Mouse (Mus musculus) CH12.LX (cell line): ENCODE measurements around the gene Steap3. TPM values are rescaled to one million over a fixed set of nuclear protein-coding genes. Genes with fewer than 3 reads are reported as not detected.

ENCODE experiments used
- DNase-seq: peaks from one replicate; pipeline ENCODE4 v3.0.0-alpha.2; 2013; ENCODE audit errors: extremely low read depth
- H3K27ac ChIP-seq: 2 replicates; pipeline ENCODE4 v1.5.1; 2012; ENCODE audit warnings: low read depth, mild to moderate bottlenecking, control low read depth, moderate library complexity; ENCODE audit not compliant: insufficient read depth
- H3K27me3 ChIP-seq: replicated peaks from 2 replicates; pipeline ENCODE3; 2012; ENCODE audit warnings: inconsistent platforms
- H3K36me3 ChIP-seq, 2 experiments: replicated peaks in 1 of 2; 2 replicates each; pipeline versions ENCODE3 to v1.6.1; 2012; ENCODE audit warnings: inconsistent platforms in 1 of 2, low read length in 1 of 2, mild to moderate bottlenecking in 1 of 2, mixed read lengths in 1 of 2, moderate library complexity in 1 of 2; ENCODE audit not compliant: control insufficient read depth in 1 of 2, insufficient read depth in 1 of 2
- H3K4me1 ChIP-seq, 2 experiments: 2 replicates each; pipeline ENCODE4 v1.6.1; 2012; ENCODE audit warnings: inconsistent platforms in 1 of 2, moderate library complexity in 1 of 2; ENCODE audit not compliant: insufficient read depth in 2 of 2, control insufficient read depth in 1 of 2
- H3K4me2 ChIP-seq: 2 replicates; pipeline ENCODE4 v1.6.1; 2012; ENCODE audit warnings: low read depth, mild to moderate bottlenecking, control low read depth; ENCODE audit not compliant: poor library complexity, insufficient read depth, severe bottlenecking
- H3K4me3 ChIP-seq, 3 experiments: fragments of 150-350 bp in 1 of 3; sonication (generic) in 1 of 3; replicated peaks in 1 of 3; 2 replicates each; pipeline versions ENCODE3 to v1.5.1; 2011 to 2012; ENCODE audit warnings: low read depth in 2 of 3, low read length in 2 of 3, mild to moderate bottlenecking in 2 of 3, moderate library complexity in 2 of 3, control low read depth in 1 of 3, improper control_type of control experiment in 1 of 3, inconsistent platforms in 1 of 3, mixed read lengths in 1 of 3; ENCODE audit not compliant: poor library complexity in 1 of 3
- H3K79me2 ChIP-seq: replicated peaks from 2 replicates; pipeline ENCODE4 v1.6.1; 2012; ENCODE audit warnings: mild to moderate bottlenecking, moderate library complexity; ENCODE audit not compliant: control insufficient read depth, poor library complexity, insufficient read depth, severe bottlenecking; ENCODE audit errors: extremely low read depth
- H3K9ac ChIP-seq: 2 replicates; pipeline ENCODE4 v1.6.1; 2012; ENCODE audit warnings: low read depth, mild to moderate bottlenecking, control low read depth, moderate library complexity; ENCODE audit not compliant: insufficient read depth
- H3K9me3 ChIP-seq: replicated peaks from 2 replicates; pipeline ENCODE3; 2012; ENCODE audit warnings: low read length, inconsistent platforms, mixed read lengths
- BHLHE40 ChIP-seq: IDR thresholded peaks from 2 replicates; pipeline ENCODE4 v1.6.1; 2011; ENCODE audit warnings: mild to moderate bottlenecking, low read depth, low read length, improper control_type of control experiment
- CHD2 ChIP-seq: IDR thresholded peaks from 2 replicates; pipeline ENCODE4 v1.6.1; 2011; ENCODE audit warnings: low read length, improper control_type of control experiment
- E2F4 ChIP-seq: IDR thresholded peaks from 2 replicates; pipeline ENCODE4 v1.6.1; 2011; ENCODE audit warnings: low read depth, low read length, improper control_type of control experiment; ENCODE audit not compliant: insufficient replicate concordance
- ELF1 ChIP-seq: IDR thresholded peaks from 2 replicates; pipeline ENCODE4 v1.6.1; 2014; ENCODE audit warnings: low read depth, mild to moderate bottlenecking, inconsistent platforms, low read length, improper control_type of control experiment
- GABPA ChIP-seq: IDR thresholded peaks from 2 replicates; pipeline ENCODE4 v1.6.1; 2012; ENCODE audit warnings: low read depth, low read length, improper control_type of control experiment, inconsistent platforms; ENCODE audit not compliant: insufficient replicate concordance
- JUN ChIP-seq: IDR thresholded peaks from 2 replicates; pipeline ENCODE4 v1.6.1; 2011; ENCODE audit warnings: low read depth, mild to moderate bottlenecking, low read length, improper control_type of control experiment, moderate library complexity; ENCODE audit not compliant: insufficient read depth
- JUND ChIP-seq: conservative IDR thresholded peaks from 2 replicates; pipeline ENCODE4 v1.6.1; 2011; ENCODE audit warnings: low read depth, low read length, improper control_type of control experiment
- KAT2A ChIP-seq: IDR thresholded peaks from 2 replicates; pipeline ENCODE4 v1.6.1; 2012; ENCODE audit warnings: low read length, improper control_type of control experiment, inconsistent platforms; ENCODE audit not compliant: insufficient replicate concordance
- MAFK ChIP-seq: IDR thresholded peaks from 2 replicates; pipeline ENCODE4 v1.6.1; 2011; ENCODE audit warnings: low read length, improper control_type of control experiment; ENCODE audit not compliant: insufficient replicate concordance
- MAX ChIP-seq: IDR thresholded peaks from 2 replicates; pipeline ENCODE4 v1.6.1; 2011; ENCODE audit warnings: low read length, improper control_type of control experiment
- MYC ChIP-seq: IDR thresholded peaks from 2 replicates; pipeline ENCODE4 v1.6.1; 2011; ENCODE audit warnings: low read depth, mild to moderate bottlenecking, improper control_type of control experiment, low read length
- NELFE ChIP-seq: IDR thresholded peaks from 2 replicates; pipeline ENCODE4 v1.6.1; 2011; ENCODE audit warnings: low read depth, low read length, improper control_type of control experiment
- NRF1 ChIP-seq: IDR thresholded peaks from 2 replicates; pipeline ENCODE4 v1.6.1; 2014; ENCODE audit warnings: low read depth, mild to moderate bottlenecking, inconsistent platforms, low read length, improper control_type of control experiment, moderate library complexity
- POLR2A ChIP-seq: IDR thresholded peaks from 2 replicates; pipeline ENCODE4 v1.6.1; 2011; ENCODE audit warnings: low read depth, mild to moderate bottlenecking, improper control_type of control experiment, low read length
- SMC3 ChIP-seq: IDR thresholded peaks from 2 replicates; pipeline ENCODE4 v1.6.1; 2011; ENCODE audit warnings: low read depth, low read length, improper control_type of control experiment
- TBP ChIP-seq: conservative IDR thresholded peaks from 2 replicates; pipeline ENCODE4 v1.6.1; 2011; ENCODE audit warnings: low read depth, low read length, improper control_type of control experiment
- TCF12 ChIP-seq: IDR thresholded peaks from 2 replicates; pipeline ENCODE4 v1.6.1; 2014; ENCODE audit warnings: low read depth, mild to moderate bottlenecking, inconsistent platforms, low read length, improper control_type of control experiment
- UBTF ChIP-seq: IDR thresholded peaks from 2 replicates; pipeline ENCODE4 v1.6.1; 2012; ENCODE audit warnings: low read depth, mild to moderate bottlenecking, inconsistent platforms, low read length, improper control_type of control experiment, moderate library complexity
- USF1 ChIP-seq: IDR thresholded peaks from 2 replicates; pipeline ENCODE4 v1.6.1; 2014; ENCODE audit warnings: low read depth, mild to moderate bottlenecking, inconsistent platforms, low read length, improper control_type of control experiment
- USF2 ChIP-seq: conservative IDR thresholded peaks from 2 replicates; pipeline ENCODE4 v1.6.1; 2011; ENCODE audit warnings: low read depth, low read length, improper control_type of control experiment
- ZC3H11A ChIP-seq: IDR thresholded peaks from 2 replicates; pipeline ENCODE4 v1.6.1; 2012; ENCODE audit warnings: low read depth, mild to moderate bottlenecking, inconsistent platforms, low read length, improper control_type of control experiment
- ZKSCAN1 ChIP-seq: IDR thresholded peaks from 2 replicates; pipeline ENCODE4 v1.6.1; 2012; ENCODE audit warnings: low read depth, inconsistent platforms, low read length, improper control_type of control experiment, borderline replicate concordance
- ZMIZ1 ChIP-seq: IDR thresholded peaks from 2 replicates; pipeline ENCODE4 v1.6.1; 2012; ENCODE audit warnings: low read depth, mild to moderate bottlenecking, inconsistent platforms, low read length, improper control_type of control experiment
- dilution Hi-C: fragments of 300-500 bp; cut with MboI; formaldehyde crosslinking; loops from 2 replicates; pipeline ENCODE4 v1.14.3; 2020; ENCODE audit warnings: low sequenced_read_pairs; ENCODE audit not compliant: extremely low pct_unique_long_range_greater_than_20kb, extremely low pct_ligation_motif_present
- in situ Hi-C: fragments of 300-500 bp; cut with MboI; formaldehyde crosslinking; loops from 3 replicates; pipeline ENCODE4 v1.14.3; 2019; ENCODE audit warnings: low sequenced_read_pairs, low pct_ligation_motif_present, low pct_unique_long_range_greater_than_20kb, mixed read lengths
- polyA plus RNA-seq: library from polyadenylated mRNA; unstranded; fragments of >175 nt; gene quantifications from 2 replicates; pipeline ENCODE4 v1.2.1, GENCODE M21; 2012; ENCODE audit warnings: low read depth; ENCODE audit not compliant: insufficient read length
- total RNA-seq, 2 experiments: library from RNA; depleted of rRNA; stranded (reverse); fragments of 300-350 nt in 1 of 2; fragments of >200 nt in 1 of 2; gene quantifications; 2 replicates each; pipeline ENCODE4 v1.2.3; 2012 to 2014

The Steap3 gene
- total and polyA plus RNA-seq, 3 experiments: 1.2 to 8.0 (median 2.9) TPM

DNA sequence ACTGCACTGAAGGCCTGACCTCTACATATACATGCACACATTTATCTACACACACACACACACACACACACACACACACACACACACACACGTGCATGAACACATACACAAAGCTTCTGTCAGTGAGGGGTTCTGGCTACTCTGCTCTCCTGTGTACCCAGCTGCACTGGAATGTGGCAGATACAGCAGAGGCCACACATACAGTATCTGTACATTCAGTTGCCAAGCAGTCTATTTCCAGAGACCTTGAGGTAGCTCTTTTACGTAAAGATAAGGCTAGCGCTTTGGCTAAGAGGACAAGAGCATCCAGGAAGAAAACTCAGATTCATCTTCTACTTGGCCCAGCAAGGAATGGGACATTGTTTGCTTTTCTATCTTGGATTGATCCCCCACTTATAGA is 4.9 kb downstream of the Steap3 start:
- Histone ChIP-seq H3K79me2 (no peaks in the 10 kb centered on the region), H3K9me3 (no peaks in the 10 kb centered on the region), H3K27ac (no peak overlapping the region), H3K4me2 (no peak overlapping the region), H3K4me3 (no peak overlapping the region), H3K36me3 (no peaks in the 10 kb centered on the region), H3K9ac (no peak overlapping the region), H3K4me1 (peaks cover 16 to 77% of the 10 kb centered on the region in 2 experiments; a peak in 3 of 4 replicates), H3K27me3 (no peaks in the 10 kb centered on the region)
- in situ Hi-C loops (no loop called here), dilution Hi-C loops (no loop called here)
- no peak for DNase-seq
- no peak for TF ChIP-seq USF2
- TF ChIP-seq MYC: no peak
- TF ChIP-seq MAX: no peak
- no peak for TF ChIP-seq ZC3H11A
- TF ChIP-seq POLR2A: no peak

DNA sequence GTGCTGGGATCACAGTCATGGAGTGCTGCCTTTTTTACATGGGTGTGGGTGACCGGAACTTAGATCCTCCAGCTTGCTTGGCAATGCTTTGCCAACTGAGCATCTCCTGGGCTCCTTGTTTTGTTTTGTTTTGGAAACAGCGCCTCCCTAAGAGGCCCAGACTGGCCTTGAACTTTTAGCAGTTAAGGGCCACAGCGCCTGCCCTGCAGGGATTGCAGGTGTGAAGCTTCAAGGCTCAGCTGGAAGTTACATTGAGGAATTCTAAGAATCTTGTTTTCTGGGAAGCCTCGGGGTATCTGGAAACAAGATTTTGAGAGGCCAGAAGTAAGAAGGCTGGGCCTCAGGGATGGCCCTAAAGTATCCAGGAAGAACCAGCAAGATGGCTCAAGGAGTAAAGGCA is 6.0 kb downstream of the Steap3 start:
- no peaks in the 10 kb centered on the region for H3K36me3 ChIP-seq
- H3K4me1 ChIP-seq: peaks cover 16 to 75% of the 10 kb centered on the region in 2 experiments; a peak in 3 of 4 replicates
- in situ Hi-C loops: no loop called here
- H3K27ac ChIP-seq: no peak overlapping the region
- TF ChIP-seq KAT2A (no peak), NRF1 (no peak), BHLHE40 (no peak), ZKSCAN1 (no peak), GABPA (no peak), POLR2A (no peak), SMC3 (no peak)
- no peak for DNase-seq
- H3K4me2 ChIP-seq: no peak overlapping the region
- H3K27me3 ChIP-seq: no peaks in the 10 kb centered on the region
- no peaks in the 10 kb centered on the region for H3K9me3 ChIP-seq
- dilution Hi-C loops: no loop called here
- H3K4me3 ChIP-seq: no peak overlapping the region
- no peaks in the 10 kb centered on the region for H3K79me2 ChIP-seq
- H3K9ac ChIP-seq: no peak overlapping the region

DNA sequence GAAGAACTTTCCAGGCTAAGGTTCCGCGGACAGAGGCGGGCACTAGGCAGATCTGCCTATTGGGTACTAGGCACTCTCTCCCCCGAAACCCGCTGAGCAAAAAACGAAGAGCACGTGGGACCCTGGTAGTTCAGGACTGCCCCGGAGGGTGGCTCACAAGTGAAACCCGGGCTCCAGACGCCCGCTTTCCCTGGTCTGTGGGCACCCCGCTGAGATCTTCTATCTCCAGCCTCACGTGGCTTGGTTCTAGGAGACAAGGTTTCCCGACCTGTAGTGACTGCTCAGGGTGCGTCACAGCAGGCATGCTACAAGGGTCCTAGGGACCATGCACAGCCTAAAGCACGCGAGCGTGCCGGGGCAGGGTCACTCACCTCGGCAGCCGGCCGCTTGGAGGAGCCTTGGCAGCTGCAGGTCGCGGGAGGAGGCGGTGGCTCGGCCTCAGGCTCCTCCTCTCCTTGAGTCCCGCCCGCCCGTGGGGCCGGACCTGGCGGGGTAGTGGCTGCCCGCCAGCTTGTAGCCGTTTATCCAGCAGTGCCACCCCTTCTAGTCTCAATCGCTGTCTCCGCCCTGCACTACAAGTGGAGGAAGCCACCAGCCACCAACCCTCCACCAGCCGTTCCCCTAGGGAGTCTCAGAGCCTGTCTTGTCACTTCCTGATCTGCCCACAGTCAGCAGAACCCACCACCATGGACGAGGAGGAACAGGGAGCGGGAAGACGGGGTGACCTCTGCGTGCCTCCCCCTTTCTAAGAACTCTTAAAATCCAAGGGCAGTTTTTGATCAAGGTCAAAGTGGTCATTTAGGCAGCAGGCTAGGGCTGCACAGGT is 7.4 kb downstream of the Steap3 start:
- peak overlapping the region; percentile 96 for H3K4me2 ChIP-seq
- H3K4me3 ChIP-seq: peak overlapping the region; percentile 37 to 67 (median 60)
- H3K79me2 ChIP-seq: no peaks in the 10 kb centered on the region
- TF ChIP-seq MAX (peak; percentile 72), SMC3 (no peak), MAFK (no peak), CHD2 (no peak), ZMIZ1 (no peak), TCF12 (0 out of 2 replicates have a peak, but pooled peaks have one; percentile 19), BHLHE40 (peak; percentile 74), ELF1 (peak; percentile 70), E2F4 (no peak), USF1 (0 out of 2 replicates have a peak, but pooled peaks have one; percentile 12), UBTF (peak; percentile 51; the same call in 1 of the 2 replicates), JUND (no peak), POLR2A (peak; percentile 52), NRF1 (no peak), JUN (no peak), MYC (0 out of 2 replicates have a peak, but pooled peaks have one; percentile 31), NELFE (no peak; the same call in 1 of the 2 replicates), ZC3H11A (no peak), TBP (no peak)
- peak overlapping the region; percentile 34; the same call in 1 of the 2 replicates for H3K9ac ChIP-seq
- H3K9me3 ChIP-seq: no peaks in the 10 kb centered on the region
- in situ Hi-C loops (no loop called here), dilution Hi-C loops (no loop called here)
- H3K4me1 ChIP-seq: peaks cover 7 to 61% of the 10 kb centered on the region in 2 experiments; a peak in 3 of 4 replicates
- H3K36me3 ChIP-seq: no peaks in the 10 kb centered on the region
- H3K27ac ChIP-seq: no peak overlapping the region
- H3K27me3 ChIP-seq: no peaks in the 10 kb centered on the region
- peak; percentile 85 for DNase-seq
